In genomic region chr7:29059445-29059844, GRCm38 (mm10) we compare ENCODE assay signal across 15 mouse cellular contexts.
"Had no signal": no experiment of that assay in that cellular context is flagged by ENCODE, and none has a peak within 500 bp of the region (broad histone marks: within the 10 kb centered on the region; RNA-seq: fewer than 3 reads in every experiment).

No protein-coding gene starts in this region.

- H3K4me2 ChIP-seq: liver, embryonic 11.5 days; liver, embryonic 15.5 days; midbrain, embryonic 13.5 days; neural tube, embryonic 15.5 days; stomach, embryonic 15.5 days had no signal

- H3K4me1 ChIP-seq: liver, embryonic 15.5 days had no signal

- H3K36me3 ChIP-seq: limb, embryonic 10.5 days; liver, embryonic 15.5 days; midbrain, embryonic 13.5 days; neural tube, embryonic 15.5 days; stomach, embryonic 15.5 days had no signal

- DNase-seq: kidney, adult 8-10 months; kidney, postnatal 4 days; right cerebral cortex, postnatal 4 days; thymus, adult 2 months; thymus, postnatal 25 days had no signal

- H3K4me3 ChIP-seq: layer of hippocampus, adult 2 months; limb, embryonic 10.5 days; liver, embryonic 15.5 days; midbrain, embryonic 13.5 days; neural tube, embryonic 15.5 days; stomach, embryonic 15.5 days had no signal

- H3K27ac ChIP-seq: layer of hippocampus, adult 2 months; limb, embryonic 10.5 days; liver, embryonic 15.5 days; midbrain, embryonic 13.5 days; neural tube, embryonic 15.5 days; stomach, embryonic 15.5 days had no signal

- H3K9ac ChIP-seq: liver, embryonic 15.5 days; midbrain, embryonic 13.5 days; neural tube, embryonic 15.5 days; stomach, embryonic 15.5 days had no signal

- ATAC-seq: hindbrain, embryonic 16.5 days; inflammation-experienced regulatory T-cells, adult 6 months; intestine, postnatal 0 days; midbrain, embryonic 13.5 days had no signal

- H3K9me3 ChIP-seq: limb, embryonic 10.5 days; liver, embryonic 15.5 days; midbrain, embryonic 13.5 days; neural tube, embryonic 15.5 days; stomach, embryonic 15.5 days had no signal
